Mouse (Mus musculus): ENCODE results near the gene Luc7l2. TPM values are rescaled to one million over a fixed set of nuclear protein-coding genes. Genes with fewer than 3 reads are reported as not detected.
A peak's percentile ranks its signal among the peaks of the same experiment; 100 is the strongest.

The Luc7l2 gene
- polyA plus RNA-seq, 1 experiment, result 167 TPM

GRCm38 (mm10) chr6:38641645-38642044, 90.5 kb downstream of the Luc7l2 start:
- TF ChIP-seq POLR2A (IDR thresholded peaks at IDR 0.05; ENCODE audit: extremely low read depth, insufficient read depth, low read length) (no peak), CTCF (IDR thresholded peaks at IDR 0.05; ENCODE audit: extremely low read depth, insufficient read depth, low read length) (no peak)

GRCm38 (mm10) chr6:38642593-38642992, 91.5 kb downstream of the Luc7l2 start:
- H3K4me3 ChIP-seq (ENCODE audit: insufficient read depth, low read length), result no peak overlapping the region
- TF ChIP-seq POLR2A (IDR thresholded peaks at IDR 0.05; ENCODE audit: extremely low read depth, insufficient read depth, low read length), result no peak
- TF ChIP-seq CTCF (IDR thresholded peaks at IDR 0.05; ENCODE audit: extremely low read depth, insufficient read depth, low read length), result no peak

More at GRCm38 (mm10) chr6:38641645-38642044, 90.5 kb downstream of the Luc7l2 start:
- Histone ChIP-seq H3K4me3 (ENCODE audit: insufficient read depth, low read length) (no peak overlapping the region), H3K27ac (ENCODE audit: insufficient read depth, low read length) (no peak overlapping the region), H3K4me1 (ENCODE audit: control insufficient read depth, insufficient read depth, low read length) (no peaks in the 10 kb centered on the region)

GRCm38 (mm10) chr6:38643039-38643438, 91.9 kb downstream of the Luc7l2 start:
- H3K4me1 ChIP-seq (ENCODE audit: control insufficient read depth, insufficient read depth, low read length), result no peaks in the 10 kb centered on the region
- TF ChIP-seq POLR2A (IDR thresholded peaks at IDR 0.05; ENCODE audit: extremely low read depth, insufficient read depth, low read length) (no peak), CTCF (IDR thresholded peaks at IDR 0.05; ENCODE audit: extremely low read depth, insufficient read depth, low read length) (no peak)
- H3K4me3 ChIP-seq (ENCODE audit: insufficient read depth, low read length), result no peak overlapping the region

More at GRCm38 (mm10) chr6:38642593-38642992, 91.5 kb downstream of the Luc7l2 start:
- no peaks in the 10 kb centered on the region for H3K4me1 ChIP-seq (ENCODE audit: control insufficient read depth, insufficient read depth, low read length)
- no peak overlapping the region for H3K27ac ChIP-seq (ENCODE audit: insufficient read depth, low read length)

GRCm38 (mm10) chr6:38649545-38649944, 98.4 kb downstream of the Luc7l2 start:
- no peak for TF ChIP-seq POLR2A (IDR thresholded peaks at IDR 0.05; ENCODE audit: extremely low read depth, insufficient read depth, low read length)
- TF ChIP-seq CTCF (IDR thresholded peaks at IDR 0.05; ENCODE audit: extremely low read depth, insufficient read depth, low read length), result 0 out of 2 replicates have a peak, but pooled peaks have one; percentile 1
- H3K4me1 ChIP-seq (ENCODE audit: control insufficient read depth, insufficient read depth, low read length), result no peaks in the 10 kb centered on the region
- no peak overlapping the region for H3K4me3 ChIP-seq (ENCODE audit: insufficient read depth, low read length)
- no peak overlapping the region for H3K27ac ChIP-seq (ENCODE audit: insufficient read depth, low read length)

More at GRCm38 (mm10) chr6:38643039-38643438, 91.9 kb downstream of the Luc7l2 start:
- H3K27ac ChIP-seq (ENCODE audit: insufficient read depth, low read length), result no peak overlapping the region

- H3K4me3 ChIP-seq (ENCODE audit: insufficient read depth, low read length), result no peak overlapping the region
- no peak overlapping the region for H3K27ac ChIP-seq (ENCODE audit: insufficient read depth, low read length)
- peak; percentile 97 for TF ChIP-seq CTCF (IDR thresholded peaks at IDR 0.05; ENCODE audit: extremely low read depth, insufficient read depth, low read length)
- TF ChIP-seq POLR2A (IDR thresholded peaks at IDR 0.05; ENCODE audit: extremely low read depth, insufficient read depth, low read length), result no peak
- no peaks in the 10 kb centered on the region for H3K4me1 ChIP-seq (ENCODE audit: control insufficient read depth, insufficient read depth, low read length)
Measured at GRCm38 (mm10) chr6:38650263-38650937, 99.3 kb downstream of the Luc7l2 start.

Other genes starting within 250 kb of the Luc7l2 start
- 3.3 and 3.5 TPM in 2 replicates for gene Zc3hav1, start 196.7 kb upstream of the Luc7l2 start, polyA plus RNA-seq (2012; rRNA removed)
- gene Ttc26, start 169.9 kb upstream of the Luc7l2 start, polyA plus RNA-seq (2012; rRNA removed), result 5.9 and 6.4 TPM in 2 replicates
- 21.9 TPM in 2 replicates for gene Ubn2, start 117.4 kb upstream of the Luc7l2 start, polyA plus RNA-seq (2012; rRNA removed)
- 127 and 132 TPM in 2 replicates for gene Fmc1, start 17.8 kb upstream of the Luc7l2 start, polyA plus RNA-seq (2012; rRNA removed)
- gene Klrg2, start 85.9 kb downstream of the Luc7l2 start, polyA plus RNA-seq (2012; rRNA removed), result 0.34 and 0.48 TPM in 2 replicates
- 116 and 117 TPM in 2 replicates for gene Clec2l, start 111.7 kb downstream of the Luc7l2 start, polyA plus RNA-seq (2012; rRNA removed)